Mouse (Mus musculus): ENCODE data around the gene Zbtb1. TPM values are rescaled to one million over a fixed set of nuclear protein-coding genes. Genes with fewer than 3 reads are reported as not detected.

Zbtb1 gene
- total and polyA plus RNA-seq, 3 experiments = 6.4 to 27.2 (median 24.8) TPM

GRCm38 (mm10) chr12:76380151-76380550, 10.1 kb downstream of the Zbtb1 start:
- DNase-seq (ENCODE audit: low spot score) (no peak), ATAC-seq (ENCODE audit: extremely low read depth, insufficient number of reproducible peaks, low FRiP score, poor library complexity, severe bottlenecking) (no peak)
- TF ChIP-seq CTCF (IDR thresholded peaks at IDR 0.05; ENCODE audit: low read depth, low read length) (no peak), TAL1 (conservative IDR thresholded peaks at IDR 0.05; ENCODE audit: low read depth, low read length) (no peak), GATA1 (IDR thresholded peaks at IDR 0.05; ENCODE audit: borderline replicate concordance, low read length) (no peak), GATA2 (IDR thresholded peaks at IDR 0.05; ENCODE audit: borderline replicate concordance, low read depth, low read length) (no peak), POLR2AphosphoS5 (IDR thresholded peaks at IDR 0.05; ENCODE audit: insufficient replicate concordance, low read depth, low read length) (no peak)
- Histone ChIP-seq H3K4me1 (ENCODE audit: insufficient read depth, low read depth, low read length) (peaks cover 65% of the 10 kb centered on the region), H3K4me3 (ENCODE audit: low read depth, low read length) (no peak overlapping the region), H3K9me3 (replicated peaks) (no peaks in the 10 kb centered on the region), H3K36me3 (replicated peaks) (peaks cover 66% of the 10 kb centered on the region), H3K27me3 (ENCODE audit: insufficient read depth, low read length) (no peaks in the 10 kb centered on the region)

- DNase-seq (ENCODE audit: low spot score) (no peak), ATAC-seq (ENCODE audit: extremely low read depth, insufficient number of reproducible peaks, low FRiP score, poor library complexity, severe bottlenecking) (no peak)
- Histone ChIP-seq H3K9me3 (replicated peaks) (no peaks in the 10 kb centered on the region), H3K36me3 (replicated peaks) (peaks cover 75% of the 10 kb centered on the region), H3K4me3 (ENCODE audit: low read depth, low read length) (no peak overlapping the region), H3K27me3 (ENCODE audit: insufficient read depth, low read length) (no peaks in the 10 kb centered on the region), H3K4me1 (ENCODE audit: insufficient read depth, low read depth, low read length) (peaks cover 38% of the 10 kb centered on the region)
- TF ChIP-seq GATA1 (IDR thresholded peaks at IDR 0.05; ENCODE audit: borderline replicate concordance, low read length) = no peak
- TF ChIP-seq POLR2AphosphoS5 (IDR thresholded peaks at IDR 0.05; ENCODE audit: insufficient replicate concordance, low read depth, low read length) = no peak
- no peak for TF ChIP-seq GATA2 (IDR thresholded peaks at IDR 0.05; ENCODE audit: borderline replicate concordance, low read depth, low read length)
- TF ChIP-seq TAL1 (conservative IDR thresholded peaks at IDR 0.05; ENCODE audit: low read depth, low read length) = no peak
- no peak for TF ChIP-seq CTCF (IDR thresholded peaks at IDR 0.05; ENCODE audit: low read depth, low read length)
Measured at GRCm38 (mm10) chr12:76385342-76385741, 15.3 kb downstream of the Zbtb1 start.

- DNase-seq (ENCODE audit: low spot score) (no peak), ATAC-seq (ENCODE audit: extremely low read depth, insufficient number of reproducible peaks, low FRiP score, poor library complexity, severe bottlenecking) (no peak)
- Histone ChIP-seq H3K36me3 (replicated peaks) (peaks cover 71% of the 10 kb centered on the region), H3K9me3 (replicated peaks) (no peaks in the 10 kb centered on the region), H3K27me3 (ENCODE audit: insufficient read depth, low read length) (no peaks in the 10 kb centered on the region), H3K4me3 (ENCODE audit: low read depth, low read length) (no peak overlapping the region; the same call in 1 of the 2 replicates), H3K4me1 (ENCODE audit: insufficient read depth, low read depth, low read length) (peaks cover 52% of the 10 kb centered on the region)
- TF ChIP-seq CTCF (IDR thresholded peaks at IDR 0.05; ENCODE audit: low read depth, low read length) (no peak), TAL1 (conservative IDR thresholded peaks at IDR 0.05; ENCODE audit: low read depth, low read length) (no peak), GATA2 (IDR thresholded peaks at IDR 0.05; ENCODE audit: borderline replicate concordance, low read depth, low read length) (no peak), POLR2AphosphoS5 (IDR thresholded peaks at IDR 0.05; ENCODE audit: insufficient replicate concordance, low read depth, low read length) (no peak), GATA1 (IDR thresholded peaks at IDR 0.05; ENCODE audit: borderline replicate concordance, low read length) (no peak)
Measured at GRCm38 (mm10) chr12:76388794-76389193, 18.7 kb downstream of the Zbtb1 start.

GRCm38 (mm10) chr12:76391595-76392271, 21.7 kb downstream of the Zbtb1 start:
- ATAC-seq (ENCODE audit: extremely low read depth, insufficient number of reproducible peaks, low FRiP score, poor library complexity, severe bottlenecking) (peak; percentile 61), DNase-seq (ENCODE audit: low spot score) (no peak)
- Histone ChIP-seq H3K9me3 (replicated peaks) (no peaks in the 10 kb centered on the region), H3K36me3 (replicated peaks) (peaks cover 53% of the 10 kb centered on the region), H3K4me1 (ENCODE audit: insufficient read depth, low read depth, low read length) (peaks cover 41% of the 10 kb centered on the region), H3K4me3 (ENCODE audit: low read depth, low read length) (no peak overlapping the region), H3K27me3 (ENCODE audit: insufficient read depth, low read length) (no peaks in the 10 kb centered on the region)
- no peak for TF ChIP-seq GATA2 (IDR thresholded peaks at IDR 0.05; ENCODE audit: borderline replicate concordance, low read depth, low read length)
- TF ChIP-seq TAL1 (conservative IDR thresholded peaks at IDR 0.05; ENCODE audit: low read depth, low read length) = peak; percentile 60

GRCm38 (mm10) chr12:76392979-76393378, 22.9 kb downstream of the Zbtb1 start:
- no peaks in the 10 kb centered on the region for H3K27me3 ChIP-seq (ENCODE audit: insufficient read depth, low read length)
- no peak overlapping the region for H3K4me3 ChIP-seq (ENCODE audit: low read depth, low read length)
- DNase-seq (ENCODE audit: low spot score) (no peak), ATAC-seq (ENCODE audit: extremely low read depth, insufficient number of reproducible peaks, low FRiP score, poor library complexity, severe bottlenecking) (no peak)
- peaks cover 50% of the 10 kb centered on the region for H3K36me3 ChIP-seq (replicated peaks)
- H3K9me3 ChIP-seq (replicated peaks) = no peaks in the 10 kb centered on the region
- TF ChIP-seq POLR2AphosphoS5 (IDR thresholded peaks at IDR 0.05; ENCODE audit: insufficient replicate concordance, low read depth, low read length) (no peak), TAL1 (conservative IDR thresholded peaks at IDR 0.05; ENCODE audit: low read depth, low read length) (no peak), GATA2 (IDR thresholded peaks at IDR 0.05; ENCODE audit: borderline replicate concordance, low read depth, low read length) (no peak), CTCF (IDR thresholded peaks at IDR 0.05; ENCODE audit: low read depth, low read length) (no peak)
- H3K4me1 ChIP-seq (ENCODE audit: insufficient read depth, low read depth, low read length) = peaks cover 37% of the 10 kb centered on the region

DNA sequence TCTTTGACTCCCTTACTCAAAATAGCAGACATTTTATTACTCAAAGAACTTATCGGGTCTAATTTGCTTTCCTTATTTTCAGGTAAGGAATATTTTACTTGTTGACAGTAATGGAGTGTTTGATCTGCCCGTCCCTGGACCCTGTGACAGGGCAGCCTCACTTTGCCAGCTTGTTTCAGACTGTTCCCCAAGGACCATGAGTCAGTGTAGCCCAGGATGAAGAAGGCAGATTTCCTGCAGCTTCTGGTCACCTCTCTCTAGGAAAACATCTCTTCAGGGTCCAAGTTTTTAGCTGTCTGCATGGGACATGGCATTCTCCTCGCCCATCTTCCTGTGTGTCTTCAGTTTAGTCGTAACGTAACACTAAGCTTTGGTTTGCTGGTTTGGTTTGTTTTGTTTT, 27.2 kb downstream of the Zbtb1 start:
- TF ChIP-seq GATA1 (IDR thresholded peaks at IDR 0.05; ENCODE audit: borderline replicate concordance, low read length) = no peak

GRCm38 (mm10) chr12:76401674-76402073, 31.6 kb downstream of the Zbtb1 start:
- Histone ChIP-seq H3K36me3 (replicated peaks) (peaks cover 27% of the 10 kb centered on the region), H3K27me3 (ENCODE audit: insufficient read depth, low read length) (peaks cover 15% of the 10 kb centered on the region; the same call in 1 of the 2 replicates), H3K9me3 (replicated peaks) (peaks cover 20% of the 10 kb centered on the region), H3K4me1 (ENCODE audit: insufficient read depth, low read depth, low read length) (peaks cover 33% of the 10 kb centered on the region), H3K4me3 (ENCODE audit: low read depth, low read length) (no peak overlapping the region)
- TF ChIP-seq GATA1 (IDR thresholded peaks at IDR 0.05; ENCODE audit: borderline replicate concordance, low read length) (no peak), TAL1 (conservative IDR thresholded peaks at IDR 0.05; ENCODE audit: low read depth, low read length) (no peak), GATA2 (IDR thresholded peaks at IDR 0.05; ENCODE audit: borderline replicate concordance, low read depth, low read length) (no peak), POLR2AphosphoS5 (IDR thresholded peaks at IDR 0.05; ENCODE audit: insufficient replicate concordance, low read depth, low read length) (no peak), CTCF (IDR thresholded peaks at IDR 0.05; ENCODE audit: low read depth, low read length) (peak; percentile 37)
- ATAC-seq (ENCODE audit: extremely low read depth, insufficient number of reproducible peaks, low FRiP score, poor library complexity, severe bottlenecking) = no peak
- no peak for DNase-seq (ENCODE audit: low spot score)

More for the DNA sequence above, 27.2 kb downstream of the Zbtb1 start:
- Histone ChIP-seq H3K4me3 (ENCODE audit: low read depth, low read length) (no peak overlapping the region), H3K4me1 (ENCODE audit: insufficient read depth, low read depth, low read length) (peaks cover 18% of the 10 kb centered on the region), H3K9me3 (replicated peaks) (no peaks in the 10 kb centered on the region), H3K36me3 (replicated peaks) (peaks cover 29% of the 10 kb centered on the region), H3K27me3 (ENCODE audit: insufficient read depth, low read length) (no peaks in the 10 kb centered on the region)
- ATAC-seq (ENCODE audit: extremely low read depth, insufficient number of reproducible peaks, low FRiP score, poor library complexity, severe bottlenecking) (no peak), DNase-seq (ENCODE audit: low spot score) (no peak)
